Mouse (Mus musculus) kidney, embryonic 14.5 days (tissue): ENCODE data around the gene N4bp2. TPM values are rescaled to one million over a fixed set of nuclear protein-coding genes. Genes with fewer than 3 reads are reported as not detected.
"Not testable (repeated sequence)": the region's sequence is repeated elsewhere in the genome, so short reads cannot be mapped to it uniquely, and the experiment has no call there.

Experiments used
- ATAC-seq: fragments of 200-750 bp; cut with Nextera tagmentation; 2 replicates; pipeline ENCODE4 v1.8.0; 2017; ENCODE audit warnings: moderate number of reproducible peaks, mild to moderate bottlenecking, moderate TSS enrichment, moderate library complexity; ENCODE audit not compliant: low FRiP score, low TSS enrichment
- H3K27ac ChIP-seq: fragments of 300-500 bp; sonication (generic); 2 replicates; pipeline ENCODE4 v1.5.1; 2014; ENCODE audit warnings: low read depth, mild to moderate bottlenecking, low read length, moderate library complexity, mixed read lengths
- H3K27me3 ChIP-seq: fragments of 300-500 bp; sonication (generic); 2 replicates; pipeline ENCODE4 v1.6.1; 2014; ENCODE audit warnings: mild to moderate bottlenecking, low read length; ENCODE audit not compliant: control insufficient read depth, insufficient read depth
- H3K36me3 ChIP-seq: fragments of 300-500 bp; sonication (generic); 2 replicates; pipeline ENCODE4 v1.6.1; 2014; ENCODE audit warnings: low read length, mixed read lengths; ENCODE audit not compliant: control insufficient read depth, insufficient read depth
- H3K4me1 ChIP-seq: fragments of 300-500 bp; sonication (generic); 2 replicates; pipeline ENCODE4 v1.6.1; 2014; ENCODE audit warnings: low read length, mixed read lengths; ENCODE audit not compliant: control insufficient read depth, insufficient read depth
- H3K4me2 ChIP-seq: fragments of 300-500 bp; sonication (generic); replicated peaks from 2 replicates; pipeline ENCODE4 v1.6.1; 2014; ENCODE audit warnings: low read depth, mild to moderate bottlenecking, low read length
- H3K4me3 ChIP-seq: fragments of 300-500 bp; sonication (generic); 2 replicates; pipeline ENCODE4 v1.5.1; 2014; ENCODE audit warnings: mild to moderate bottlenecking, low read length
- H3K9ac ChIP-seq: fragments of 300-500 bp; sonication (generic); 2 replicates; pipeline ENCODE4 v1.6.1; 2014; ENCODE audit warnings: low read depth, mild to moderate bottlenecking, low read length, moderate library complexity
- H3K9me3 ChIP-seq: fragments of 300-500 bp; sonication (generic); 2 replicates; pipeline ENCODE4 v1.6.1; 2016; ENCODE audit warnings: low read length; ENCODE audit not compliant: control insufficient read depth
- WGBS: fragments of 180-500 bp; shearing (Covaris S2); extraction: QIAGEN DNeasy Blood & Tissue Kit; methylation state at CpG from one replicate; pipeline ENCODE4 v1.1.7; 2014; 5-methylcytosine and 5-hydroxymethylcytosine counted together
- polyA plus RNA-seq: library from polyadenylated mRNA; unstranded; fragments of >200 nt; fragmentation: Nextera tagmentation; extraction: Ambion mirVana; gene quantifications from 2 replicates; pipeline ENCODE4 v1.2.1, GENCODE M21; 2014

N4bp2 gene
- polyA plus RNA-seq, 1 experiment from 2014 or later = 57.3 TPM

DNA sequence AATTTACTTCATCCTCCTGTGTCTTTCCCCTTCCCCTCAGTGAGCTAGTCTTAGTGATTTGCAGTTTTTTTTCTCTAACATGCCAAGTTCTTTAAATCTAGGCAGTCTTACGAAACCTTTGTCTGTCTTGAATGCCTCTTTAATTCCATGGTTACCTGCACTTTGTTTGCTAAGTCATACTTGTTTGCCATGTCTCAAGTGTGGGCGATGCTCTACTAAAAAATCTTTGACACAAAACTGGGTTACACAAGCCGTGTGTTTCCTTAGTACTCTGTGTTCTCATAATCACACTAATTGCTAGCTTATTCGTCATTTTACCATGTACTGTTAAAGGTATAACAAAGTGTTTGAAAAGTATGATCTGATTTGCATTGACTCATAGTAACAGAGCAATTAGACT lies 7.2 kb downstream of the N4bp2 start:
- Histone ChIP-seq H3K36me3 (peaks cover 9% of the 10 kb centered on the region), H3K27ac (no peak overlapping the region), H3K4me1 (peaks cover 3% of the 10 kb centered on the region; the same call in 1 of the 2 replicates), H3K4me2 (no peak overlapping the region), H3K9ac (no peak overlapping the region), H3K4me3 (no peak overlapping the region), H3K27me3 (no peaks in the 10 kb centered on the region), H3K9me3 (no peaks in the 10 kb centered on the region)
- no peak for ATAC-seq
- WGBS = 90% methylated on average over 4 of the region's 4 CpGs

DNA sequence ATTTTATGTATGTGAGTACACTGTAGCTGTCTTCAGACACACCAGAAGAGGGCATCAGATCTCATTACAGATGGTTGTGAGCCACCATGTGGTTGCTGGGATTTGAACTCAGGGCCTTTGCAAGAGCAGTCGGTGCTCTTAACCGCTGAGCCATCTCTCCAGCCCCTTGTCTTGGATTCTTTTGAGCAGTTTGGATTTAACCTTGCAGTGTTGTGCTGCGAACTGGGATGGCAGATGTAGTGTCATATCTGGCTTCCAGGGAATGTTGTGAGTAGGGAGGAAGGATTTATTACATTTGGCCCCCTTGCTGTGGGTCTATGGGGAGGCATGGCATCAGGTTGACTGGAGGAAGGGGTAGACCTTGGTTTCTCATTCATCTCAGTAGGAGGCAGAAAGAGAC lies 10.6 kb downstream of the N4bp2 start:
- H3K9me3 ChIP-seq, H3K4me3 ChIP-seq, H3K27me3 ChIP-seq, H3K4me2 ChIP-seq, H3K9ac ChIP-seq, H3K4me1 ChIP-seq, H3K27ac ChIP-seq, ATAC-seq: not testable (repeated sequence)
- peaks cover 30% of the 10 kb centered on the region for H3K36me3 ChIP-seq
- WGBS = 98% methylated on average over 3 of the region's 3 CpGs

DNA sequence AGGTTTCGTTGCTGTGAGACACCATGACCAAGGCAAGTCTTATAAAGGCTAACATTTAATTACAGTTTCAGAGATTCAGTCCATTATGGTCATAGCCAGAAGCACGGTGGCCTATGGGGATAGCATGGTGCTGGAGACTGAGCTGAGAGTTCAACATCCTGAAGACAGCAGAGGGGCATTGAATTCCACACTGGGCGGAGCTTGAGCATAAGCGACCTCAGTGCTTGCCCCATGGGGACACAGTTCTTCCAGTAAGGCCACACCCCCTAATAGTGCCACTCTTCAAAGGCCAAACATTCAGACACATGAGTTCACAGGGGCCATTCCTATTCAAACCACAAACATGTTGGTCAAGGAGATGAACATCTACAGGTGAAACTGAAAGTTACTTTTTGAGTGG lies 12.8 kb downstream of the N4bp2 start:
- H3K4me3 ChIP-seq = no peak overlapping the region
- H3K4me1 ChIP-seq = no peaks in the 10 kb centered on the region
- H3K36me3 ChIP-seq = peaks cover 35% of the 10 kb centered on the region
- H3K27ac ChIP-seq = no peak overlapping the region
- ATAC-seq = no peak
- no peak overlapping the region for H3K9ac ChIP-seq
- H3K4me2 ChIP-seq = no peak overlapping the region
- 82% methylated on average over 4 of the region's 4 CpGs for WGBS
- H3K27me3 ChIP-seq = no peaks in the 10 kb centered on the region
- H3K9me3 ChIP-seq = no peaks in the 10 kb centered on the region

DNA sequence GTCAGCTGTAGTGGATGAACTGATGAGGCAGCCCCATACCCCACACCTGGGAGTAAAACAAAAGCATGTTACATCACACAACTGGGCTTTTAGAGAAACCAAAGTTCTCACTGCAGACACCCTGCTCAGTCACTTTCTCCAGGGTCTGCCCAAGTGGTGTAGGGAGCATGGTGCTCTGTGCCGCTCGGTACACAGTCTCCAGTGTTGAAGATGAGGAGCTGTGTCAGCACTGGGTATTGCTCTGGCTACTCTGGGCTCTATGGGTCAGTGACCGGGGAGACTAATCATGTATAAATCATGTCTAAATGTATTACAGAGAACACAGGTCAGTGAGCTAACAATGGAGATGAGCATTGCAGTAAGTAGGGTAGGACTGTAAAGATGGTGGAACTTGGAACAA lies 13.6 kb downstream of the N4bp2 start:
- H3K27me3 ChIP-seq = no peaks in the 10 kb centered on the region
- no peak for ATAC-seq
- no peak overlapping the region for H3K9ac ChIP-seq
- H3K27ac ChIP-seq = no peak overlapping the region
- H3K4me1 ChIP-seq = no peaks in the 10 kb centered on the region
- no peak overlapping the region for H3K4me3 ChIP-seq
- WGBS = 74% methylated on average over 3 of the region's 3 CpGs
- no peaks in the 10 kb centered on the region for H3K9me3 ChIP-seq
- no peak overlapping the region for H3K4me2 ChIP-seq
- H3K36me3 ChIP-seq = peaks cover 39% of the 10 kb centered on the region

DNA sequence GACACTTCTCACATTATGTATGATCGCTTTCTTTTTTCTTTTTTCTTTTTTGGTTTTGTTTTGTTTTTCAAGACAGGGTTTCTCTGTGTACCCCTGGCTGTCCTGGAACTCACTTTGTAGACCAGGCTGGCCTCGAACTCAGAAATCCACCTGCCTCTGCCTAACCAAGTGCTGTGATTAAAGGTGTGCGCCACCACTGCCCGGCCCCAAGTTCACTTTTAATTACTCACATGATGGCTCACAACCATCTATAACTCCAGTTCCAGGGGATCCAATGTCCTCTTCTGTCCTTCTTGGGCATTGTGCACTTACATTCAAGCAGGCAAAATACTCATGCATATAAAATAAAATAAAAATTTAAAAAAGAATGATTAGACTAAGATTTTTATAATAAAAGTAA lies 15.7 kb downstream of the N4bp2 start:
- ATAC-seq, H3K9ac ChIP-seq, H3K4me3 ChIP-seq, H3K4me1 ChIP-seq, H3K27ac ChIP-seq, H3K4me2 ChIP-seq, H3K9me3 ChIP-seq, H3K27me3 ChIP-seq: not testable (repeated sequence)
- peaks cover 47% of the 10 kb centered on the region for H3K36me3 ChIP-seq
- WGBS = 91% methylated on average over 4 of the region's 4 CpGs

DNA sequence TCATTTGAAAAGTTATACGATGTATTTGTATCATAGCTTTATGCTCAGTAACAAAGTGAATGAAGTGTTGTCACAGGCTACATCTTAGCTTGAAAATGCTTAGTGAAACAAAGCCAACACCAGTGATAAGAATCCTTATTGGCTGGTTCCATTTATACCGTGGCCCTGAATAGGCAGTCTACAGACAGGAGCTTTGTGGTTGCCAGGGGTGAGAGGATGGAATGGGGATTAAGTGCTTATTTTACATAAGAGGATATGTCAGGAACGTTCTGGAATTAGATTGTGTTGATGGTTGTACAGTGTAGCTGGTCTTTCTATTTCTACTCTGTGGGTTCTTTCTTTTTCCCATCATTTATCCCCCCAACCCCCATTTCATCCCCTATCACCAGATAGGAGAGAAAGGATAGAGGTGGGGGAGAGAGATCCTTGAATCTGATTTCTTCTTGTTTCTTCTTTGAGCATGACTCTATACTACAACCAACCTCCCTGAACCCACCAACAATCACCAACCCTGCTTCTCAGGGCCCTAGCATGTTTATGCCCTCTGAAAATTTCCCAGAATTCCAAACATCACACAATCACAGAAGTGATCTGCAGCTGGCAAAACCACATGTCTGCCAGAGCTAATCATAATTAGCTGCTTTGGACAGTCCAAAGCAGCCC lies 16.2 kb downstream of the N4bp2 start:
- H3K36me3 ChIP-seq = peaks cover 47% of the 10 kb centered on the region
- WGBS = 93% methylated on average over 3 of the region's 3 CpGs
- H3K4me1 ChIP-seq = no peaks in the 10 kb centered on the region

DNA sequence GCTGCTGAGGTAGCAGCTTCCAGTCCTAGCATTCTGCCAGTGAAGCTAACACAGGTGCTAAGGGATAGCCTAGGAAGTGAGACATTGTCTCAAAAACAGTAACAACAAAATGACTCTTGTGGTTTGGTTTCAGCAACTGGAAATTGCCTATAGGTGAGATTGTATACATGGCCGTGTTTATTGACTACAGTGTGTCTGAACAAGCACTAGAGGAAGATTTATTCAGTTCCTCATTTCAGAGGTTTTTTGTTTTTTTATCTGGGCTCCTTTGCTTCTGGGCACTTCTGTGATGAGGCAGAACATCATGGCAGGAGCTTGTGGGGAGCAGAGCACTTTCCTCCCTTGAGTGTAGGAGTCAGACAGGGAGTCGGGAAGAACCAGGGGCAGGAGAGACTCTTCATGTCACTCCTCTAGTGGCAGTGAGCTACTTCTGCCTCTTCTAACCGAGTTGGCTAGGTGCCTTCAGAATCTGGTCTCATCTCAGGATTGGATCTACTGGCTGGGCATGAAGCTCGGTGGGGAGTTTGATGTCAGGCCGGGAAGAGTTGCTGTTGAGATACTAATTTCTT lies 17.9 kb downstream of the N4bp2 start:
- Histone ChIP-seq H3K36me3 (peaks cover 45% of the 10 kb centered on the region), H3K27ac (no peak overlapping the region), H3K9me3 (no peaks in the 10 kb centered on the region), H3K9ac (no peak overlapping the region), H3K27me3 (no peaks in the 10 kb centered on the region), H3K4me3 (no peak overlapping the region), H3K4me2 (no peak overlapping the region), H3K4me1 (no peaks in the 10 kb centered on the region)
- no peak for ATAC-seq
- 59% methylated on average over 5 of the region's 5 CpGs for WGBS

More for the DNA sequence above, 16.2 kb downstream of the N4bp2 start:
- no peak overlapping the region for H3K4me3 ChIP-seq
- ATAC-seq = no peak
- no peaks in the 10 kb centered on the region for H3K9me3 ChIP-seq
- no peaks in the 10 kb centered on the region for H3K27me3 ChIP-seq
- no peak overlapping the region for H3K27ac ChIP-seq
- H3K9ac ChIP-seq = no peak overlapping the region
- H3K4me2 ChIP-seq = no peak overlapping the region

DNA sequence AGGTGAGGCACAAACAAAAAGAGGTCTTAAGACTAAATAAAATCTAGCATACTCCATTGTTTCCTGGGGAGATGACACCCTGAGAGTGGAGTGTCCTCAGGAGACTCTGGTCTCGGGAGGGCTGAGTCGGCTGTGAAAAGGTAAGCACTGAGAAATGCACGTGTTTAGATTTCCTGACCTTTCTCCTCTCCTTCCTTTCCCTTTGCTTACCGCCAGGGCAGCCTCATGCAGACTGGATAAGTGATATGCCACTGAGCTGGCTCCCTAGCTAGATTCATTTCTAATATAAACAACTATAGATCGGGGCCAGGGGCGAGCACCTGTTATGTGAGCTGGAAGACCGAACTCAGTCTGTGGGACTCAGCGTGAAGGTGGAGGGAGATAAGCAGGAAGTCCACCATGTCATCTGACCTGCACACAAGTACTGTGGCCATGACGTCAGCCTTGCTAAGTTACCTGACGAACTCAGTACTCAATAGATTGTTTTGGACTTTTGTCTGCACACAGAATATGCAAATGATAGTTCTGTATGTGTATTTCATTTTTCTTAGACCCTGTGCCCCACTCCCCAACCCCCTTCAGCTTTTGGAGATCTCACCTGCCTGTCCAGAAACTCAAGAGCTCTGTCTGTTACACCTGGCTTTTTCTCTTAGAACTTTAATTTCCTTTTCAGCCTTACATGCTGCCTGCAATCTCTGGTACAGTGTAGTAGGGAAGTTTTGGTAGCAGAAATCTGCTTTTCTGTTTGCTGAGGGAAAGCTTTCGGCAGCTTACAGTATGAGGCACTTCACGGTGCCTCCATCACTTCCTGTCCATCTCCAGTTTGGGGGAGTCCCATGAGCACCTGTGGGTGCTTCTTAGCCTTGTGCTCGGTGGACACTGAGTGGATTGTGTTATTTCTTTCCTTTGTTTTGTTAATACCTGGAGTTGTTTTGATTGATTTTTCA lies 18.7 kb downstream of the N4bp2 start:
- Histone ChIP-seq H3K27me3 (no peaks in the 10 kb centered on the region), H3K36me3 (peaks cover 41% of the 10 kb centered on the region), H3K27ac (no peak overlapping the region), H3K4me1 (no peaks in the 10 kb centered on the region), H3K4me2 (no peak overlapping the region), H3K4me3 (no peak overlapping the region), H3K9ac (no peak overlapping the region), H3K9me3 (no peaks in the 10 kb centered on the region)
- WGBS = 62% methylated on average over 13 of the region's 13 CpGs
- ATAC-seq = peak; percentile 49; the same call in 1 of the 2 replicates
